Mouse (Mus musculus) olfactory bulb, adult 2 months (tissue): ENCODE results near the gene Ina. TPM values are rescaled to one million over a fixed set of nuclear protein-coding genes. Genes with fewer than 3 reads are reported as not detected.
"Not testable (repeated sequence)": the region's sequence is repeated elsewhere in the genome, so short reads cannot be mapped to it uniquely, and the experiment has no call there.

Source experiments
- H3K27ac ChIP-seq: fragments of 200-500 bp; 2 replicates; pipeline ENCODE4 v1.5.1; 2012; ENCODE audit warnings: low read depth, low read length; ENCODE audit not compliant: insufficient read depth
- H3K4me1 ChIP-seq: fragments of 200-500 bp; 2 replicates; pipeline ENCODE4 v1.6.1; 2012; ENCODE audit warnings: low read length; ENCODE audit not compliant: control insufficient read depth, insufficient read depth
- H3K4me3 ChIP-seq: fragments of 200-500 bp; 2 replicates; pipeline ENCODE4 v1.5.1; 2012; ENCODE audit warnings: mild to moderate bottlenecking, low read depth, low read length, moderate library complexity; ENCODE audit not compliant: insufficient read depth
- CTCF ChIP-seq: fragments of 200-500 bp; IDR thresholded peaks from 2 replicates; pipeline ENCODE4 v1.5.1; 2012; ENCODE audit warnings: low read depth, mild to moderate bottlenecking, low read length, moderate library complexity; ENCODE audit not compliant: insufficient read depth
- POLR2A ChIP-seq: fragments of 200-500 bp; IDR thresholded peaks from 2 replicates; pipeline ENCODE4 v1.6.1; 2012; ENCODE audit warnings: mild to moderate bottlenecking, low read depth, low read length, moderate library complexity; ENCODE audit not compliant: insufficient read depth
- WGBS: fragments of 180-500 bp; shearing (Covaris S2); methylation state at CpG from one replicate; pipeline ENCODE4 v1.1.7; 2018; 5-methylcytosine and 5-hydroxymethylcytosine counted together
- polyA plus RNA-seq: library from polyadenylated mRNA; stranded (reverse); fragments of >200 nt; gene quantifications from 2 replicates; pipeline ENCODE4 v1.2.4, GENCODE M21; 2012; ENCODE audit warnings: low replicate concordance; ENCODE audit not compliant: missing spikeins, insufficient read depth, insufficient read length

The Ina gene
- polyA plus RNA-seq, 1 experiment, result not detected

- Histone ChIP-seq H3K4me3 (no peak overlapping the region), H3K4me1 (peaks cover 19% of the 10 kb centered on the region)
- WGBS, result 6% methylated on average over 5 of the region's 5 CpGs
Observed at GRCm38 (mm10) chr19:46991145-46991544, 23.4 kb upstream of the Ina start.

GRCm38 (mm10) chr19:46992329-46992728 is 22.2 kb upstream of the Ina start:
- H3K4me3 ChIP-seq, H3K27ac ChIP-seq: not testable (repeated sequence)
- peaks cover 17% of the 10 kb centered on the region for H3K4me1 ChIP-seq
- 76% methylated on average over 4 of the region's 4 CpGs for WGBS

More at GRCm38 (mm10) chr19:46991145-46991544, 23.4 kb upstream of the Ina start:
- no peak overlapping the region for H3K27ac ChIP-seq
- TF ChIP-seq POLR2A, result no peak
- peak; percentile 44; the same call in 1 of the 2 replicates for TF ChIP-seq CTCF

GRCm38 (mm10) chr19:46996095-46996494 is 18.4 kb upstream of the Ina start:
- Histone ChIP-seq H3K27ac (no peak overlapping the region), H3K4me3 (no peak overlapping the region), H3K4me1 (no peaks in the 10 kb centered on the region)
- TF ChIP-seq POLR2A, result no peak
- no peak for TF ChIP-seq CTCF
- 85% methylated on average over 9 of the region's 9 CpGs for WGBS

- H3K27ac ChIP-seq, result no peak overlapping the region
- no peak for TF ChIP-seq POLR2A
- TF ChIP-seq CTCF, result no peak
- 79% methylated on average over 8 of the region's 8 CpGs for WGBS
Observed at GRCm38 (mm10) chr19:46998168-46998870, 16.2 kb upstream of the Ina start.

GRCm38 (mm10) chr19:46998953-46999352 is 15.5 kb upstream of the Ina start:
- H3K27ac ChIP-seq, result no peak overlapping the region
- 89% methylated on average over 4 of the region's 4 CpGs for WGBS

More at GRCm38 (mm10) chr19:46998168-46998870, 16.2 kb upstream of the Ina start:
- Histone ChIP-seq H3K4me1 (no peaks in the 10 kb centered on the region), H3K4me3 (no peak overlapping the region)

GRCm38 (mm10) chr19:46999753-47000152 is 14.7 kb upstream of the Ina start:
- TF ChIP-seq POLR2A, result no peak
- Histone ChIP-seq H3K27ac (no peak overlapping the region), H3K4me3 (no peak overlapping the region), H3K4me1 (no peaks in the 10 kb centered on the region)
- 77% methylated on average over 6 of the region's 6 CpGs for WGBS

More at GRCm38 (mm10) chr19:46998953-46999352, 15.5 kb upstream of the Ina start:
- H3K4me1 ChIP-seq, result no peaks in the 10 kb centered on the region
- TF ChIP-seq CTCF (no peak), POLR2A (no peak)
- H3K4me3 ChIP-seq, result no peak overlapping the region

- H3K27ac ChIP-seq, H3K4me3 ChIP-seq, H3K4me1 ChIP-seq: not testable (repeated sequence)
- 85% methylated on average over 3 of the region's 3 CpGs for WGBS
Observed at GRCm38 (mm10) chr19:47000357-47000756, 14.1 kb upstream of the Ina start.

GRCm38 (mm10) chr19:47003742-47004511 is 10.6 kb upstream of the Ina start:
- no peak for TF ChIP-seq POLR2A
- no peak for TF ChIP-seq CTCF
- H3K27ac ChIP-seq, result no peak overlapping the region
- 76% methylated on average over 6 of the region's 6 CpGs for WGBS
- no peaks in the 10 kb centered on the region for H3K4me1 ChIP-seq
- H3K4me3 ChIP-seq, result no peak overlapping the region

GRCm38 (mm10) chr19:47005873-47006272 is 8.6 kb upstream of the Ina start:
- Histone ChIP-seq H3K4me1 (no peaks in the 10 kb centered on the region), H3K4me3 (no peak overlapping the region), H3K27ac (no peak overlapping the region)
- 68% methylated on average over 5 of the region's 5 CpGs for WGBS
- TF ChIP-seq CTCF, result no peak
- no peak for TF ChIP-seq POLR2A
